Mouse (Mus musculus): ENCODE data around the gene Lmo3. TPM values are rescaled to one million over a fixed set of nuclear protein-coding genes. Genes with fewer than 3 reads are reported as not detected.

The Lmo3 gene
- not detected in 2 replicates for polyA plus RNA-seq (2012; rRNA removed; ENCODE audit: low replicate concordance)

GRCm38 (mm10) chr6:138581734-138582505 is at the start of gene Lmo3:
Lmo3 (minus strand) TSS chr6:138581968.

Other genes starting within 250 kb of the Lmo3 start
- not detected in 2 replicates for gene Igbp1b, start 76.6 kb upstream of the Lmo3 start, polyA plus RNA-seq (2012; rRNA removed; ENCODE audit: low replicate concordance)